Comparison of ENCODE assay signal across 13 mouse cellular contexts in the genomic region with DNA sequence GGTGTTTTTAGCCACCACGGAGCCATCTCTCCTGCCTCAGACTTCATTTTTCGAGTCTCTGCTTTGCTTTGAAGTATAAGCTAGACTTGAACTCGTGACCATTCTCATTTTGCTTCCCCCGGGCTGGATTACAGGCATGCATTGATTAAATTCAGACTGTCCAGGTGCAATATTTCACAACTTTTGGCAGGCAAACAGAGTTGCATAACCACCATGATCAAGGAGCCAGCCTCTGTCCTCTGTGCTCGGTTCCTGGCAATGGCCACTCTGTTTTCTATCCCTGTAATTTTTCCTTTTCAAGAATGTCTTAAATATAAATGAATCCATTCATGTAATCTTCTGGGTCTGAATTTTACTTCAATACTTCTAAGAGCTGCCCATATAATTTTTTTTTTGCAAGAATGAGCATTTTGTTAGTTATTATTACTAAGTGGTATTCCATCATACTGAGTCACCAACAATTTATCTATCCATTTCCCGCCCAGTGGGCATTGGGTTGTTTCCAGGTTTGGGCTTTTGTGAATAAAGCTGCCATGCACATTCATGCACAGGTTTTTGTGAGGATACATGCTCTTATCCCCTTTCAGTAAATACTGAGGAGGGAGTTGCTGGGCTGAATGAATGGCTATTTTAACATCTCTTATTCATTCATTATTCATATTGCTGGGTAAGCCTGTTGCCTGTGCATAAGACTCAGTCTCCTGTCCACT.
A peak's percentile ranks its signal among the peaks of the same experiment; 100 is the strongest.
DNase-seq lines count a peak whose midpoint lies in the region; ATAC-seq and TF ChIP-seq lines count a peak whose summit lies in the region.
"Had no signal": no experiment of that assay in that cellular context is flagged by ENCODE, and none has a peak within 500 bp of the region (broad histone marks: within the 10 kb centered on the region; RNA-seq: fewer than 3 reads in every experiment).

No protein-coding gene starts in this region.

- H3K4me1 ChIP-seq in kidney, embryonic 15.5 days = no peaks in the 10 kb centered on the region
- H3K4me1 ChIP-seq: forebrain, embryonic 13.5 days had no signal

- TF ChIP-seq CTCF in C2C12 (IDR thresholded peaks at IDR 0.05; ENCODE audit: control insufficient read depth, insufficient read depth, insufficient read length) = no peak

- H3K4me3 ChIP-seq in kidney, embryonic 15.5 days (replicated peaks) = no peak overlapping the region
- H3K4me3 ChIP-seq in C2C12 (ENCODE audit: insufficient read depth, poor library complexity, severe bottlenecking) = no peak overlapping the region
- H3K4me3 ChIP-seq: forebrain, embryonic 13.5 days; limb, embryonic 13.5 days; megakaryocyte, embryonic 14.5 days had no signal

- H3K27ac ChIP-seq in kidney, embryonic 15.5 days = no peak overlapping the region
- H3K27ac ChIP-seq: forebrain, embryonic 13.5 days; limb, embryonic 13.5 days had no signal

- H3K9ac ChIP-seq in kidney, embryonic 15.5 days = no peak overlapping the region
- H3K9ac ChIP-seq: forebrain, embryonic 13.5 days; limb, embryonic 13.5 days had no signal

- no peaks in the 10 kb centered on the region for H3K79me3 ChIP-seq in C2C12 (ENCODE audit: low read depth)

- DNase-seq in cerebellum, adult 18-20 months = peak; percentile 67 to 69
- DNase-seq in cerebellum, adult 11 months = no peak
- peak; percentile 78 for DNase-seq in kidney, adult 9 months
- peak; percentile 57 to 61 for DNase-seq in cerebellum, postnatal 36 days
- DNase-seq in thymus, postnatal 36 days = no peak
- no peak for DNase-seq in left cerebral cortex, adult 11 months (ENCODE audit: low spot score)
- DNase-seq: retina, postnatal 1 day had no signal

- H3K4me2 ChIP-seq in kidney, embryonic 15.5 days = no peak overlapping the region
- H3K4me2 ChIP-seq: forebrain, embryonic 13.5 days; limb, embryonic 13.5 days had no signal

- WGBS in kidney, embryonic 15.5 days = 82% methylated on average over 6 of the region's 6 CpGs

- H3K36me3 ChIP-seq in kidney, embryonic 15.5 days = peaks cover 19% of the 10 kb centered on the region
- H3K36me3 ChIP-seq in C2C12 (ENCODE audit: control insufficient read depth, insufficient read depth) = peaks cover 3% of the 10 kb centered on the region
- H3K36me3 ChIP-seq: limb, embryonic 13.5 days had no signal

- no peaks in the 10 kb centered on the region for H3K27me3 ChIP-seq in kidney, embryonic 15.5 days
- no peaks in the 10 kb centered on the region for H3K27me3 ChIP-seq in C2C12 (ENCODE audit: control insufficient read depth, insufficient read depth, insufficient read length)
- H3K27me3 ChIP-seq: forebrain, embryonic 13.5 days; limb, embryonic 13.5 days; Patski had no signal

- H3K9me3 ChIP-seq in kidney, embryonic 15.5 days (replicated peaks) = no peaks in the 10 kb centered on the region
- H3K9me3 ChIP-seq: forebrain, embryonic 13.5 days; limb, embryonic 13.5 days had no signal

- no peaks in the 10 kb centered on the region for H3K79me2 ChIP-seq in C2C12 (ENCODE audit: control insufficient read depth, insufficient read depth)

- ATAC-seq in kidney, embryonic 15.5 days (replicated peaks; ENCODE audit: low FRiP score) = no peak
- ATAC-seq: forebrain, embryonic 13.5 days; Patski had no signal

- H3ac ChIP-seq in C2C12 (ENCODE audit: control insufficient read depth, insufficient read length, low read depth) = no peak overlapping the region

TF ChIP-seq in C2C12, 6 proteins besides CTCF, POLR2A, EP300 and RAD21:
- peak; percentile 36 for TF ChIP-seq FOSL1 (IDR thresholded peaks at IDR 0.05; ENCODE audit: insufficient read depth, low read length, poor library complexity, severe bottlenecking)
- peak; percentile 86 for TF ChIP-seq CEBPB (IDR thresholded peaks at IDR 0.05; ENCODE audit: low read depth)
- no peak for TF ChIP-seq MYOG (IDR thresholded peaks at IDR 0.05; ENCODE audit: control insufficient read depth, extremely low read depth, insufficient read length)

Comparison
In these comparisons a context has a peak if more than half of its experiments do, and no peak if none do; other contexts are left out.
1. DNase-seq: peak in cerebellum, adult 18-20 months (2 of 2), kidney, adult 9 months (single experiment) and cerebellum, postnatal 36 days (2 of 2); none in cerebellum, adult 11 months (single experiment), thymus, postnatal 36 days (0 of 2) and left cerebral cortex, adult 11 months (single experiment).